Mouse (Mus musculus) intestine, embryonic 14.5 days (tissue): ENCODE data around the gene Lias. TPM values are rescaled to one million over a fixed set of nuclear protein-coding genes. Genes with fewer than 3 reads are reported as not detected.

Experiments used
- ATAC-seq: fragments of 200-750 bp; cut with Nextera tagmentation; replicated peaks from 2 replicates; pipeline ENCODE4 v1.8.0; 2017; ENCODE audit warnings: low read depth, moderate number of reproducible peaks, moderate TSS enrichment, moderate library complexity; ENCODE audit not compliant: low FRiP score, low TSS enrichment
- DNase-seq: peaks from one replicate; pipeline ENCODE4 v3.0.0-alpha.2; 2018; ENCODE audit warnings: low spot score
- H3K27ac ChIP-seq: fragments of 300-500 bp; sonication (generic); 2 replicates; pipeline ENCODE4 v1.5.1; 2014; ENCODE audit warnings: low read depth, mild to moderate bottlenecking, control low read depth
- H3K27me3 ChIP-seq: fragments of 300-500 bp; sonication (generic); replicated peaks from 2 replicates; pipeline ENCODE4 v1.6.1; 2014; ENCODE audit warnings: low read length, control low read depth; ENCODE audit not compliant: control insufficient read depth, insufficient read depth
- H3K36me3 ChIP-seq: fragments of 300-500 bp; sonication (generic); 2 replicates; pipeline ENCODE4 v1.6.1; 2014; ENCODE audit warnings: low read length, control low read depth; ENCODE audit not compliant: control insufficient read depth, insufficient read depth
- H3K4me1 ChIP-seq: fragments of 300-500 bp; sonication (generic); replicated peaks from 2 replicates; pipeline ENCODE4 v1.6.1; 2014; ENCODE audit warnings: low read length, control low read depth, mixed read lengths; ENCODE audit not compliant: control insufficient read depth, insufficient read depth
- H3K4me2 ChIP-seq: fragments of 300-500 bp; sonication (generic); 2 replicates; pipeline ENCODE4 v1.6.1; 2014; ENCODE audit warnings: low read length
- H3K4me3 ChIP-seq: fragments of 300-500 bp; sonication (generic); 2 replicates; pipeline ENCODE4 v1.5.1; 2014; ENCODE audit warnings: low read depth, low read length, control low read depth, mixed read lengths
- H3K9ac ChIP-seq: fragments of 300-500 bp; sonication (generic); 2 replicates; pipeline ENCODE4 v1.6.1; 2014; ENCODE audit warnings: mild to moderate bottlenecking, low read length
- H3K9me3 ChIP-seq: fragments of 300-500 bp; sonication (generic); 2 replicates; pipeline ENCODE4 v1.6.1; 2016; ENCODE audit warnings: low read length, control low read depth; ENCODE audit not compliant: control insufficient read depth
- WGBS: fragments of 180-500 bp; shearing (Covaris S2); extraction: QIAGEN DNeasy Blood & Tissue Kit; methylation state at CpG from one replicate; pipeline ENCODE4 v1.1.7; 2014; 5-methylcytosine and 5-hydroxymethylcytosine counted together
- polyA plus RNA-seq: library from polyadenylated mRNA; unstranded; fragments of >200 nt; fragmentation: Nextera tagmentation; extraction: Ambion mirVana; gene quantifications from 2 replicates; pipeline ENCODE4 v1.2.1, GENCODE M21; 2014

Lias gene
- polyA plus RNA-seq, 1 experiment from 2014 or later, result 61.9 TPM

- H3K4me3 ChIP-seq, result no peak overlapping the region
- peaks cover 48% of the 10 kb centered on the region for H3K36me3 ChIP-seq
- peaks cover 5% of the 10 kb centered on the region; the same call in 1 of the 2 replicates for H3K4me1 ChIP-seq
- H3K9me3 ChIP-seq, result no peaks in the 10 kb centered on the region
- peak; percentile 54 for ATAC-seq
- peak; percentile 73 for DNase-seq
- peak overlapping the region; percentile 25; the same call in 1 of the 2 replicates for H3K9ac ChIP-seq
- peak overlapping the region; percentile 21; the same call in 1 of the 2 replicates for H3K4me2 ChIP-seq
- WGBS, result 25% methylated on average over 26 of the region's 26 CpGs
- peak overlapping the region; percentile 79 for H3K27ac ChIP-seq
- no peaks in the 10 kb centered on the region for H3K27me3 ChIP-seq
These were observed 24.6 kb downstream of the Lias start for GRCm38 (mm10) chr5:65415653-65416458.

- no peak overlapping the region for H3K27ac ChIP-seq
- H3K36me3 ChIP-seq, result peaks cover 63% of the 10 kb centered on the region
- peaks cover 5% of the 10 kb centered on the region; the same call in 1 of the 2 replicates for H3K4me1 ChIP-seq
- H3K4me3 ChIP-seq, result no peak overlapping the region
- no peak for ATAC-seq
- no peaks in the 10 kb centered on the region for H3K9me3 ChIP-seq
- no peak overlapping the region for H3K4me2 ChIP-seq
- WGBS, result 82% methylated on average over 10 of the region's 10 CpGs
- no peaks in the 10 kb centered on the region for H3K27me3 ChIP-seq
- no peak overlapping the region for H3K9ac ChIP-seq
- DNase-seq, result no peak
These were observed 27.8 kb downstream of the Lias start for GRCm38 (mm10) chr5:65419136-65419535.

- Histone ChIP-seq H3K9me3 (no peaks in the 10 kb centered on the region), H3K4me2 (no peak overlapping the region), H3K9ac (no peak overlapping the region), H3K27me3 (no peaks in the 10 kb centered on the region), H3K27ac (no peak overlapping the region), H3K36me3 (peaks cover 70% of the 10 kb centered on the region), H3K4me3 (no peak overlapping the region), H3K4me1 (peaks cover 4% of the 10 kb centered on the region; the same call in 1 of the 2 replicates)
- ATAC-seq (peak; percentile 37; the same call in 1 of the 2 replicates), DNase-seq (no peak)
- WGBS, result 49% methylated on average over 6 of the region's 6 CpGs
These were observed 29.5 kb downstream of the Lias start for GRCm38 (mm10) chr5:65420822-65421221.

GRCm38 (mm10) chr5:65422803-65423202 is 31.5 kb downstream of the Lias start:
- ATAC-seq, result no peak
- H3K4me3 ChIP-seq, result no peak overlapping the region
- no peaks in the 10 kb centered on the region for H3K27me3 ChIP-seq
- no peak overlapping the region for H3K9ac ChIP-seq
- H3K4me1 ChIP-seq, result no peaks in the 10 kb centered on the region
- no peaks in the 10 kb centered on the region for H3K9me3 ChIP-seq
- WGBS, result 95% methylated on average over 8 of the region's 8 CpGs
- no peak for DNase-seq
- H3K4me2 ChIP-seq, result no peak overlapping the region
- no peak overlapping the region for H3K27ac ChIP-seq
- peaks cover 69% of the 10 kb centered on the region for H3K36me3 ChIP-seq

- H3K4me3 ChIP-seq, result no peak overlapping the region
- no peak overlapping the region for H3K4me2 ChIP-seq
- H3K9ac ChIP-seq, result no peak overlapping the region
- H3K27me3 ChIP-seq, result no peaks in the 10 kb centered on the region
- 75% methylated on average over 6 of the region's 6 CpGs for WGBS
- ATAC-seq, result peak; percentile 84
- no peaks in the 10 kb centered on the region for H3K9me3 ChIP-seq
- H3K36me3 ChIP-seq, result peaks cover 58% of the 10 kb centered on the region
- DNase-seq, result no peak
- no peaks in the 10 kb centered on the region for H3K4me1 ChIP-seq
- no peak overlapping the region for H3K27ac ChIP-seq
These were observed 32.9 kb downstream of the Lias start for GRCm38 (mm10) chr5:65424215-65424614.

GRCm38 (mm10) chr5:65425251-65425650 is 34.0 kb downstream of the Lias start:
- WGBS, result 74% methylated on average over 5 of the region's 5 CpGs
- no peak for DNase-seq
- H3K4me3 ChIP-seq, result no peak overlapping the region
- no peak for ATAC-seq
- H3K9ac ChIP-seq, result no peak overlapping the region
- no peak overlapping the region for H3K4me2 ChIP-seq
- no peaks in the 10 kb centered on the region for H3K27me3 ChIP-seq
- H3K27ac ChIP-seq, result no peak overlapping the region
- no peaks in the 10 kb centered on the region for H3K9me3 ChIP-seq
- H3K36me3 ChIP-seq, result peaks cover 57% of the 10 kb centered on the region
- no peaks in the 10 kb centered on the region for H3K4me1 ChIP-seq

GRCm38 (mm10) chr5:65428321-65428720 is 37.0 kb downstream of the Lias start:
- Histone ChIP-seq H3K27me3 (no peaks in the 10 kb centered on the region), H3K36me3 (peaks cover 29% of the 10 kb centered on the region), H3K4me3 (no peak overlapping the region), H3K9ac (no peak overlapping the region), H3K9me3 (no peaks in the 10 kb centered on the region), H3K4me2 (no peak overlapping the region), H3K4me1 (no peaks in the 10 kb centered on the region), H3K27ac (no peak overlapping the region)
- DNase-seq, result no peak
- no peak for ATAC-seq
- WGBS, result 48% methylated on average over 4 of the region's 4 CpGs

- no peak overlapping the region for H3K9ac ChIP-seq
- no peaks in the 10 kb centered on the region for H3K27me3 ChIP-seq
- no peak overlapping the region for H3K4me3 ChIP-seq
- no peak overlapping the region for H3K27ac ChIP-seq
- ATAC-seq (no peak), DNase-seq (no peak)
- H3K36me3 ChIP-seq, result peaks cover 21% of the 10 kb centered on the region
- WGBS, result 79% methylated on average over 5 of the region's 5 CpGs
- H3K9me3 ChIP-seq, result no peaks in the 10 kb centered on the region
- H3K4me2 ChIP-seq, result no peak overlapping the region
- peaks cover 6% of the 10 kb centered on the region; the same call in 1 of the 2 replicates for H3K4me1 ChIP-seq
These were observed 38.1 kb downstream of the Lias start for GRCm38 (mm10) chr5:65429441-65429840.
